Mouse (Mus musculus) testis, adult 2 months (tissue): ENCODE data around the gene Aldh1l1.

Experiments
- CTCF ChIP-seq: fragments of 200-500 bp; IDR thresholded peaks from 2 replicates; pipeline ENCODE4 v1.5.1; 2012; ENCODE audit warnings: low read depth, mild to moderate bottlenecking, inconsistent platforms, low read length, moderate library complexity; ENCODE audit not compliant: control insufficient read depth, insufficient read depth, insufficient replicate concordance
- POLR2A ChIP-seq: fragments of 200-500 bp; IDR thresholded peaks from 2 replicates; pipeline ENCODE4 v1.6.1; 2012; ENCODE audit warnings: low read depth, mild to moderate bottlenecking, inconsistent platforms, low read length, moderate library complexity; ENCODE audit not compliant: control insufficient read depth

- TF ChIP-seq POLR2A (no peak), CTCF (no peak)
These were observed 133.7 kb downstream of the Aldh1l1 start for GRCm38 (mm10) chr6:90619936-90620335.
